ENCODE assay signal across 11 mouse cellular contexts in the genomic region with DNA sequence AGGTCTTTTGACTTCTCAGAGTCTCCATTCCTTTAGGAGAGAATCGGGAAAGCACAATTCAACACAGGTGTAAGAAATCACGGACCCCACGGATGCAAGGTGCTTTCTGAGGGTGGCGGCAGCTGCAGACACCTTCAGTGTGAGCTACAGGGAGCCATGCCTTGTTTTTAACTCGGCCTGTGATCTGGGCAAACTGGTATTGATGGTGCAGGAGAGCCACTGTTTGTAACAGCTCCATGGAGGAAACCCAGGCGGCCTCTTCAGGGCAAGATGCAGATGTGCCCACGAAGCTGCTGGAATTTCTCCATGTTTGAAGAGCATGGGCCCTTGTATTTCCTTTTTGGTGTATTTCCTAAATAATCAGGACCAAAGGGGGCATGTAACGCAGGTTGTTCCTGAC.
"Had no signal": no experiment of that assay in that cellular context is flagged by ENCODE, and none has a peak within 500 bp of the region (broad histone marks: within the 10 kb centered on the region; RNA-seq: fewer than 3 reads in every experiment).

No protein-coding gene starts in this region.

- H3K4me1 ChIP-seq: midbrain, embryonic 15.5 days; neural tube, embryonic 12.5 days had no signal

- H3K27me3 ChIP-seq: limb, embryonic 13.5 days; midbrain, embryonic 15.5 days; neural tube, embryonic 12.5 days had no signal

- H3K36me3 ChIP-seq: limb, embryonic 13.5 days; midbrain, embryonic 15.5 days; neural tube, embryonic 12.5 days had no signal

- H3K9ac ChIP-seq: limb, embryonic 13.5 days; liver, embryonic 14.5 days; midbrain, embryonic 15.5 days; neural tube, embryonic 12.5 days had no signal

- H3K4me2 ChIP-seq: limb, embryonic 13.5 days; midbrain, embryonic 15.5 days; neural tube, embryonic 12.5 days had no signal

- DNase-seq: kidney, postnatal 10 days; kidney, postnatal 4 days; left cerebral cortex, postnatal 4 days; lung, adult 18-20 months; lung, postnatal 36 days; thymus, postnatal 14 days had no signal

- ATAC-seq: midbrain, embryonic 15.5 days had no signal

- H3K9me3 ChIP-seq: limb, embryonic 13.5 days; midbrain, embryonic 15.5 days; neural tube, embryonic 12.5 days had no signal

- H3K4me3 ChIP-seq: layer of hippocampus, adult 2 months; limb, embryonic 13.5 days; midbrain, embryonic 15.5 days; neural tube, embryonic 12.5 days had no signal

- H3K27ac ChIP-seq: layer of hippocampus, adult 2 months; limb, embryonic 13.5 days; liver, embryonic 14.5 days; midbrain, embryonic 15.5 days; neural tube, embryonic 12.5 days had no signal
